Mouse (Mus musculus) MEL (cell line): ENCODE data around the gene Hmg20b. TPM values are rescaled to one million over a fixed set of nuclear protein-coding genes. Genes with fewer than 3 reads are reported as not detected.

ENCODE experiments used
- DNase-seq: peaks from one replicate; pipeline ENCODE4 v3.0.0; 2011; ENCODE audit warnings: low read depth, low spot score
- H3K27ac ChIP-seq: 2 replicates; pipeline ENCODE4 v1.5.1; 2012; ENCODE audit warnings: low read depth, mild to moderate bottlenecking, control low read depth, low read length, moderate library complexity; ENCODE audit not compliant: control insufficient read depth
- H3K27me3 ChIP-seq, 2 experiments: fragments of 150-350 bp in 1 of 2; sonication (generic) in 1 of 2; 2 replicates each; pipeline ENCODE4 v1.6.1; 2012; ENCODE audit warnings: low read length in 2 of 2, mild to moderate bottlenecking in 2 of 2, improper control_type of control experiment in 1 of 2, moderate library complexity in 1 of 2; ENCODE audit not compliant: insufficient read depth in 2 of 2, control insufficient read depth in 1 of 2
- H3K36me3 ChIP-seq, 2 experiments: 2 replicates each; pipeline ENCODE4 v1.6.1; 2012 to 2014; ENCODE audit warnings: low read length in 2 of 2, improper control_type of control experiment in 1 of 2, inconsistent platforms in 1 of 2, mild to moderate bottlenecking in 1 of 2; ENCODE audit not compliant: insufficient read depth in 2 of 2, control insufficient read depth in 1 of 2
- H3K4me1 ChIP-seq, 2 experiments: fragments of 150-350 bp in 1 of 2; sonication (generic) in 1 of 2; 2 replicates each; pipeline ENCODE4 v1.6.1; 2012; ENCODE audit warnings: low read length in 2 of 2, improper control_type of control experiment in 1 of 2, mild to moderate bottlenecking in 1 of 2; ENCODE audit not compliant: insufficient read depth in 2 of 2, control insufficient read depth in 1 of 2
- H3K4me3 ChIP-seq, 2 experiments: fragments of 150-350 bp in 1 of 2; sonication (generic) in 1 of 2; 2 replicates each; pipeline ENCODE4 v1.5.1; 2012; ENCODE audit warnings: low read depth in 2 of 2, low read length in 2 of 2, mild to moderate bottlenecking in 2 of 2, moderate library complexity in 2 of 2, control low read depth in 1 of 2, improper control_type of control experiment in 1 of 2; ENCODE audit not compliant: control insufficient read depth in 1 of 2, insufficient read depth in 1 of 2
- H3K79me2 ChIP-seq: 2 replicates; pipeline ENCODE4 v1.6.1; 2012; ENCODE audit warnings: mild to moderate bottlenecking, low read length, moderate library complexity; ENCODE audit not compliant: control insufficient read depth, poor library complexity, insufficient read depth
- H3K9ac ChIP-seq: 2 replicates; pipeline ENCODE4 v1.6.1; 2012; ENCODE audit warnings: low read depth, mild to moderate bottlenecking, control low read depth, low read length, moderate library complexity; ENCODE audit not compliant: control insufficient read depth, poor library complexity, severe bottlenecking
- H3K9me3 ChIP-seq: fragments of 150-350 bp; sonication (generic); replicated peaks from 2 replicates; pipeline ENCODE4 v1.6.1; 2012; ENCODE audit warnings: mild to moderate bottlenecking, low read length, improper control_type of control experiment, moderate library complexity; ENCODE audit not compliant: insufficient read depth
- CTCF ChIP-seq, 3 experiments: IDR thresholded peaks in 2 of 3; conservative IDR thresholded peaks in 1 of 3; 2 replicates each; pipeline ENCODE4 v1.5.1; 2011 to 2012; ENCODE audit warnings: low read length in 3 of 3, low read depth in 2 of 3, mild to moderate bottlenecking in 2 of 3, improper control_type of control experiment in 1 of 3, inconsistent platforms in 1 of 3, mixed read lengths in 1 of 3, moderate library complexity in 1 of 3; ENCODE audit not compliant: control insufficient read depth in 1 of 3, insufficient read depth in 1 of 3, poor library complexity in 1 of 3, severe bottlenecking in 1 of 3
- E2F4 ChIP-seq: IDR thresholded peaks from 2 replicates; pipeline ENCODE4 v1.6.1; 2011; ENCODE audit warnings: low read depth, low read length, improper control_type of control experiment, borderline replicate concordance
- ELF1 ChIP-seq: IDR thresholded peaks from 2 replicates; pipeline ENCODE4 v1.6.1; 2014; ENCODE audit warnings: low read depth, mild to moderate bottlenecking, inconsistent platforms, low read length, improper control_type of control experiment, moderate library complexity
- EP300 ChIP-seq, 2 experiments: IDR thresholded peaks; 2 replicates each; pipeline ENCODE4 v1.6.1; 2011; ENCODE audit warnings: improper control_type of control experiment in 2 of 2, low read length in 2 of 2, low read depth in 1 of 2, mild to moderate bottlenecking in 1 of 2
- GATA1 ChIP-seq: IDR thresholded peaks from 2 replicates; pipeline ENCODE4 v1.6.1; 2011; ENCODE audit warnings: low read depth, low read length, improper control_type of control experiment
- HCFC1 ChIP-seq: IDR thresholded peaks from 2 replicates; pipeline ENCODE4 v1.6.1; 2012; ENCODE audit warnings: low read depth, mild to moderate bottlenecking, inconsistent platforms, low read length, improper control_type of control experiment, moderate library complexity
- JUND ChIP-seq: IDR thresholded peaks from 2 replicates; pipeline ENCODE4 v1.6.1; 2011; ENCODE audit warnings: low read depth, mild to moderate bottlenecking, improper control_type of control experiment, low read length
- MAFK ChIP-seq: IDR thresholded peaks from 2 replicates; pipeline ENCODE4 v1.6.1; 2011; ENCODE audit warnings: low read depth, mild to moderate bottlenecking, low read length, improper control_type of control experiment, borderline replicate concordance
- MAX ChIP-seq: IDR thresholded peaks from 2 replicates; pipeline ENCODE4 v1.6.1; 2011; ENCODE audit warnings: low read length, improper control_type of control experiment
- MYC ChIP-seq: IDR thresholded peaks from 2 replicates; pipeline ENCODE4 v1.6.1; 2011; ENCODE audit warnings: low read depth, mild to moderate bottlenecking, low read length, improper control_type of control experiment, moderate library complexity
- NELFE ChIP-seq: IDR thresholded peaks from 2 replicates; pipeline ENCODE4 v1.6.1; 2011; ENCODE audit warnings: low read depth, low read length, improper control_type of control experiment
- NRF1 ChIP-seq: IDR thresholded peaks from 2 replicates; pipeline ENCODE4 v1.6.1; 2014; ENCODE audit warnings: low read depth, mild to moderate bottlenecking, inconsistent platforms, low read length, improper control_type of control experiment, moderate library complexity; ENCODE audit not compliant: poor library complexity, insufficient read depth, severe bottlenecking
- POLR2A ChIP-seq, 2 experiments: IDR thresholded peaks; 2 replicates each; pipeline ENCODE4 v1.6.1; 2011 to 2012; ENCODE audit warnings: low read length in 2 of 2, mild to moderate bottlenecking in 2 of 2, control low read depth in 1 of 2, improper control_type of control experiment in 1 of 2, low read depth in 1 of 2, moderate library complexity in 1 of 2; ENCODE audit not compliant: control insufficient read depth in 1 of 2, insufficient read depth in 1 of 2, poor library complexity in 1 of 2
- RAD21 ChIP-seq: IDR thresholded peaks from 2 replicates; pipeline ENCODE4 v1.6.1; 2011; ENCODE audit warnings: mild to moderate bottlenecking, low read depth, low read length, improper control_type of control experiment
- RCOR1 ChIP-seq: IDR thresholded peaks from 2 replicates; pipeline ENCODE4 v1.6.1; 2012; ENCODE audit warnings: low read depth, mild to moderate bottlenecking, inconsistent platforms, low read length, improper control_type of control experiment
- SMC3 ChIP-seq: IDR thresholded peaks from 2 replicates; pipeline ENCODE4 v1.6.1; 2011; ENCODE audit warnings: low read depth, low read length, improper control_type of control experiment
- TAL1 ChIP-seq: IDR thresholded peaks from 2 replicates; pipeline ENCODE4 v1.6.1; 2012; ENCODE audit warnings: mild to moderate bottlenecking, inconsistent platforms, low read length, moderate library complexity, mixed read lengths
- TBP ChIP-seq: IDR thresholded peaks from 2 replicates; pipeline ENCODE4 v1.8.0; 2011; ENCODE audit warnings: low read depth, low read length, improper control_type of control experiment
- TCF12 ChIP-seq: IDR thresholded peaks from 2 replicates; pipeline ENCODE4 v1.6.1; 2014; ENCODE audit warnings: low read depth, mild to moderate bottlenecking, inconsistent platforms, low read length, improper control_type of control experiment, moderate library complexity
- UBTF ChIP-seq: IDR thresholded peaks from 2 replicates; pipeline ENCODE4 v1.6.1; 2012; ENCODE audit warnings: low read depth, mild to moderate bottlenecking, inconsistent platforms, low read length, improper control_type of control experiment, moderate library complexity, borderline replicate concordance; ENCODE audit not compliant: insufficient read depth
- USF1 ChIP-seq: IDR thresholded peaks from 2 replicates; pipeline ENCODE4 v1.6.1; 2014; ENCODE audit warnings: low read depth, mild to moderate bottlenecking, inconsistent platforms, low read length, improper control_type of control experiment, moderate library complexity
- ZKSCAN1 ChIP-seq: IDR thresholded peaks from 2 replicates; pipeline ENCODE4 v1.6.1; 2012; ENCODE audit warnings: low read depth, mild to moderate bottlenecking, inconsistent platforms, low read length, improper control_type of control experiment, moderate library complexity
- ZMIZ1 ChIP-seq: IDR thresholded peaks from 2 replicates; pipeline ENCODE4 v1.6.1; 2012; ENCODE audit warnings: low read depth, mild to moderate bottlenecking, inconsistent platforms, low read length, improper control_type of control experiment, moderate library complexity
- ZNF384 ChIP-seq: IDR thresholded peaks from 2 replicates; pipeline ENCODE4 v1.6.1; 2012; ENCODE audit warnings: low read depth, mild to moderate bottlenecking, inconsistent platforms, low read length, improper control_type of control experiment
- polyA plus RNA-seq, 2 experiments: library from polyadenylated mRNA; stranded (reverse) in 1 of 2; unstranded in 1 of 2; fragments of >175 nt in 1 of 2; fragments of >200 nt in 1 of 2; gene quantifications; 2 replicates each; pipeline versions ENCODE4 v1.2.1 to v1.2.4; 2012; ENCODE audit warnings: low replicate concordance in 2 of 2, low read depth in 1 of 2; ENCODE audit not compliant: insufficient read length in 2 of 2, insufficient read depth in 1 of 2, missing spikeins in 1 of 2
- total RNA-seq: library from RNA; depleted of rRNA; stranded (reverse); fragments of 300-350 nt; gene quantifications from 2 replicates; pipeline ENCODE4 v1.2.3, GENCODE M21; 2012

Hmg20b gene
- total and polyA plus RNA-seq, 3 experiments = 27.0 to 92.7 TPM; not detected in 1

DNA sequence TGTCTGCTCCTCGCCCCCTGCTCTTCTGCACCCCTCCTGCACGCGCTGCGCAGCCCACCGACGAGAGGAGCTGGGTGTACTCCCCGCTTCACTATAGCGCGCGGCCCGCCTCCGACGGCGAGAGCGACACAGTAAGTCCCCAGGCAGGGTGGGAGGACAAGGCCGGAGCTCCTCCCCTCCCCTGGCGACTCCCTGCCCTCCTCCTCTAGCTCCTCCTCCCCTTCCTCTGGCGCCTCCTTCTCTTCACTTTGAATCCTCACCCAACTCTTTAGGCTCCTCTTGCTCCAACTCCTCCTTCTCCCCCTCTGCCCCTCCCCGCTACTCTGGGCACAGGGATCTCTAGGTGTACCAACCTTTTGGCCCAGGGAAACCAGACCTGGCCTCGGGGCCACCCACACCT, 33.0 kb downstream of the Hmg20b start:
- no peak for TF ChIP-seq HCFC1
- TF ChIP-seq TBP = no peak
- no peak for TF ChIP-seq TAL1
- no peak for TF ChIP-seq SMC3
- no peak for TF ChIP-seq NRF1
- no peak for TF ChIP-seq EP300 (IDR thresholded peaks at IDR 0.05; ENCODE audit: low read depth in 1 of 2, low read length in 2 of 2)
- no peak for TF ChIP-seq NELFE
- no peak for TF ChIP-seq MYC
- no peak for TF ChIP-seq JUND
- TF ChIP-seq, all 39 proteins: peak for 0
- no peaks in the 10 kb centered on the region for H3K9me3 ChIP-seq
- peaks cover 0 to 6% of the 10 kb centered on the region in 2 experiments; a peak in 3 of 4 replicates for H3K36me3 ChIP-seq
- no peak for DNase-seq
- no peak overlapping the region for H3K9ac ChIP-seq
- H3K4me1 ChIP-seq = peaks cover 0 to 12% of the 10 kb centered on the region in 2 experiments; a peak in 3 of 4 replicates
- H3K27me3 ChIP-seq = no peaks in the 10 kb centered on the region
- H3K27ac ChIP-seq = no peak overlapping the region
- H3K4me3 ChIP-seq = no peak overlapping the region
- peaks cover 13% of the 10 kb centered on the region for H3K79me2 ChIP-seq

DNA sequence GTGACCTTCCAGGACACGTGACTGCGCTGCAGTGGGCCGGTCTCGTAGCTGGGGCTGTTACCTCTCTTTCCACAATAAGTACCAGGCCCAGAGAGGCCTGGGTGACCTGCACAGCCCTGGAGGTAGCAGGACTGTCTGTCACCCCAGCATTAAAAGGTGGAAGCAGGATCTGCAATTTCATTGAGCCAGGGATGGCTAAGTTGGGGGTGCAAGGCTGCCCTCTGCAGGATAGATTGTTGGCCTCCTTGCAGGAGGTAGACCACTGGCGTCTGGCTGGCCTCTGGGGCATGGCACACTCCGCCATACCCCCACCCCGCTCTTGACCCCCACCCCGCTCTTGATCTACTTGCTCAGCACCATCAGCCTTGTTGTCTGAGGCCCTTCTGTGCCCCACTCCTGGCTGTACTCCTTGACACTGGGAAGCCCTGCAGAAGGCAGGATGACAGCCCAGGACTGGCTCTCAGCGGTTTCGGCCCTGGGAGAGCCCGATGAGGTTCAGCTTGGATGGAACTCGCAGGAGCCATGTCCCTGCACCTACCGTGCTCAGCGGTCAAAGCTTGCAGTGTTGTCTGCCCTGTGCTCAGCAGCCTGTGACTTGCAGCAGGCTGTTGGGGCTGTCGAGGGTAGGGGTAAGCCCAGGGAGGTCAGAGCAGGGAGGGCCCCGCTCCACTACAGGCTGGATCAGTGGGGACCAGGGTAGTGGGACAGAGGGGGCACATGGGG, 33.8 kb downstream of the Hmg20b start:
- H3K36me3 ChIP-seq = peaks cover 0 to 2% of the 10 kb centered on the region in 2 experiments; a peak in 1 of 4 replicates
- no peaks in the 10 kb centered on the region for H3K9me3 ChIP-seq
- peaks cover 0 to 9% of the 10 kb centered on the region in 2 experiments; a peak in 1 of 4 replicates for H3K4me1 ChIP-seq
- H3K27me3 ChIP-seq = no peaks in the 10 kb centered on the region
- H3K4me3 ChIP-seq = no peak overlapping the region
- H3K9ac ChIP-seq = no peak overlapping the region
- no peak overlapping the region for H3K27ac ChIP-seq
- TF ChIP-seq SMC3 (peak; percentile 34; the same call in 1 of the 2 replicates), RCOR1 (no peak), RAD21 (peak; percentile 18), MAFK (no peak), CTCF (IDR thresholded peaks at IDR 0.05 in 2 of 3, conservative IDR thresholded peaks at IDR 0.05 in 1 of 3; ENCODE audit: control insufficient read depth in 1 of 3, insufficient read depth in 1 of 3, low read depth in 2 of 3, low read length in 3 of 3, poor library complexity in 1 of 3, severe bottlenecking in 1 of 3) (peak in 2 of 3 experiments; percentile 48 to 59; a peak in 4 of 6 replicates)
- peak; percentile 34 for DNase-seq
- peaks cover 6% of the 10 kb centered on the region for H3K79me2 ChIP-seq

DNA sequence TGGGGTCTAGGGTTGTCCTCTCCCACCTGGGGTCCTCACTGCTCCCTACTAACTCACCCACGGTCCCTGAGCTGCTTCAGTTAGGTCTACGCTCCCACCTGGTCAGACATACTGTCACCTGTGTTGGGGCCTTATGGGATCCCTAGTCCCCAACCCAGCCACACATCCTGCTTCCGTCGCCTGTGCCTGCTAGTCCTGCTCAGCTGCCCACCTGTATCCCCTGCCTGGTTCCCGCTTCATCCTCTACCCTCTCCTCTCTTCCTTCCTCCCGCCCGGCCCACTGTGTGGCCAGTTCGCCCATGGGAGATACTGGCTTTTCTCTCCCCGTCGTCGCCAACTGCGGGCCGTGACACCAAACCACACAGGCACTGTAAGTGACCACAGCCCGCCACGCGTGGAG, 34.7 kb downstream of the Hmg20b start:
- Histone ChIP-seq H3K36me3 (peaks cover 0 to 2% of the 10 kb centered on the region in 2 experiments; a peak in 1 of 4 replicates), H3K9me3 (no peaks in the 10 kb centered on the region), H3K4me3 (no peak overlapping the region), H3K27me3 (no peaks in the 10 kb centered on the region), H3K27ac (no peak overlapping the region), H3K4me1 (peaks cover 0 to 9% of the 10 kb centered on the region in 2 experiments; a peak in 1 of 4 replicates), H3K79me2 (no peaks in the 10 kb centered on the region; the same call in 1 of the 2 replicates), H3K9ac (no peak overlapping the region)
- DNase-seq = no peak
- TF ChIP-seq ZMIZ1 = no peak
- no peak for TF ChIP-seq TBP
- no peak for TF ChIP-seq SMC3
- TF ChIP-seq NELFE = no peak
- TF ChIP-seq TAL1 = no peak
- no peak for TF ChIP-seq ELF1
- no peak for TF ChIP-seq ZKSCAN1
- TF ChIP-seq HCFC1 = no peak
- no peak for TF ChIP-seq JUND
- no peak for TF ChIP-seq USF1
- TF ChIP-seq TCF12 = no peak
- TF ChIP-seq NRF1 = no peak
- TF ChIP-seq ZNF384 = no peak
- no peak for TF ChIP-seq E2F4
- no peak for TF ChIP-seq MAX
- TF ChIP-seq POLR2A (IDR thresholded peaks at IDR 0.05; ENCODE audit: control insufficient read depth in 1 of 2, insufficient read depth in 1 of 2, low read depth in 1 of 2, low read length in 2 of 2, poor library complexity in 1 of 2) = no peak
- TF ChIP-seq GATA1 = no peak
- no peak for TF ChIP-seq UBTF
